Mouse (Mus musculus) thymus, postnatal 10 days (tissue): Measurements from ENCODE around the gene Olfr805.

ENCODE experiments used
- DNase-seq, 2 experiments: peaks; one replicate each; pipeline ENCODE4 v3.0.0; 2021; ENCODE audit warnings: low spot score in 2 of 2

The Olfr805 gene

DNA sequence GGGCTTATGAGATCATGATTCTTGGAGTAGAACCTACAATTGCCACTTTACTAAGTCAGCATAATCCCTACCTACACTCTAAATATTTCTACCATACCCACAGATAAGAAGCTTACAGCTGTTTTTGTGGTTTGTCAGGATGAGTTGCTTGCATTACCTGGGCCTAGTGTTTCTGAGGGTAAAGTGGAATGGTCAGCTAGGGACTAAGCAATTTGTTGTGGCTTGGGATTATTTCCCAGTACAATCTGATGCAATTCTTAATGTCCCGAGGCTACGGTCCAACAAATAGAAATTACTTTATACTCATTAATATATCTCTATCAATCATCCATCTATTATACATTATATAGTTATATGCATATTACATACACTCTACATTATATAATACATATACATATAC, at the start of gene Olfr805:
Gene Olfr805, minus strand, starts transcription at position 101 of the 400 bp plus-strand sequence.
- no peak for DNase-seq

DNA sequence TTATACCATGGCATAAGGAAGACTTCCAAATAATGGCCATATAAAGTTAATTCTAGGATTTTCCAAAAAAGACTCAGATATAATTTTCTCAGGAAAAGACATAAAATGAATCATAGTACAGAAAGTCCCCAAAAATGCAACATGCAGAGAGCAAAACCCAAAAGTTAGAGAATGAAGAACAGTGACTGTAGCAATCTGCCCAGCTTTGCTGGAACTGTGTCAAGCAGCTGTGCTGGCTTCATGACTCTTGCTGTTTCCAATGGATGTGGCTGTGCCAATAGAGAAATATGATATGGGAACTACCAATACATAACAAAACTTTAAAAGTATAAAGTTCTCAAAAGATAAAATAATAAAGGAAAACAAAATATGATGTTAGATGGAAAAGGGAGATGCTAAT, 48.9 kb upstream of the Olfr805 start:
- no peak for DNase-seq

DNA sequence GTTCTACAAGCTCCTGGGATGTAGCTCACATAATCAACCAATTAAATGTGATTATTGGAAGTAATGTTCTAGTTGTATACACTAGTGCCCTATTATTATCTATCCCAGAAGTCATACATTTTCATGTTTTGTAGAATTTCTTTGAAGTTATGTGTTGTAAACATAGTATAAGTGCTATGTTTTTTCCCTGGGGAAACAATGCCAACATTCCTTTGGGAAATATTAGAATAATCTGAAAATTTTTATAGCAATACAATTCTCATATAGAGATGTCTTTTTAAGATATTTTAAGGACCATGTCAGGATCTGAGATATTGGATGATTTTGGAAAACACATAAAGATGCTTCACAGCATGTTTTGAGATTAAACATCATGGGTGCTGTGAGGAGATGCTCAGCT, 45.2 kb upstream of the Olfr805 start, which contains the start of gene Olfr809:
Gene Olfr809, plus strand, starts transcription at position 301 of the 400 bp plus-strand sequence.
- no peak for DNase-seq

DNA sequence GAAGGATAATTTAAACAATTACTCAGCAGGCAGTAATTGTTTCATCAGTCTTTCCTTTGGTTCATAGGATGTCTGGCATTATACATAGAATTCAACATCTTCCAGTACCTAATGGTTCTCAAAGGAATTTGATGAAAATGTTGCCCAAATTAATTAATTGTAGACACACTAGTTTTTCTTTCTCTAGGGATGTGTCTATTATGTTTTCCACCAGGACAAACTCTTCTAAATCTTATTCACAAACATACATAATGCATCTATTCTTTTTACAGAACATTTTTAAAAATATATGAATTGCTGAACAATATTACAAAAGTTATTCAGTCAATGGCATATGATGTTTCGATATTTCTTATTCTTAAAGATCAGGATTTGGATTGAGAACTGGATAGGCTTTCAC, 36.0 kb upstream of the Olfr805 start, which contains the start of gene Olfr808:
Gene Olfr808, plus strand, starts transcription at position 301 of the 400 bp plus-strand sequence.
- DNase-seq, result no peak

DNA sequence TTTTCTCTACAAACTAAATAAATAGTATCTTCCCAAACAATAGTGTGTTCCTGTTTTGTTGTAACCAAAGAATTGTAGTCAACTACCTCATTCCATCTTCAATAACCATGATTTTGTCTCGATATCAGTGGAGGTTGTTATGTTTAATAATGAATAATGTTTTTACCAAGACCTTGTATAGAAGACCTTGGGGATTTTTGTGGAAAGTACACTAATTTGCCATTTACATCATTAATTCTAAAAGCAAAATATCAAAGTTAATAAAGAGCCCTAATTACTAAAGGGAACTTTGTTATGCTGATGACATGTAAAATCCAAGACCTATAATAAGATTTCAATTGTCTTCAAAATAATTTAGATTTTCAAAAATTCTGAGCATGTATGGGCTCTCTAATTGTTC, 28.5 kb upstream of the Olfr805 start, which contains the start of gene Olfr807:
Gene Olfr807, minus strand, starts transcription at position 101 of the 400 bp plus-strand sequence.
- DNase-seq, result no peak

DNA sequence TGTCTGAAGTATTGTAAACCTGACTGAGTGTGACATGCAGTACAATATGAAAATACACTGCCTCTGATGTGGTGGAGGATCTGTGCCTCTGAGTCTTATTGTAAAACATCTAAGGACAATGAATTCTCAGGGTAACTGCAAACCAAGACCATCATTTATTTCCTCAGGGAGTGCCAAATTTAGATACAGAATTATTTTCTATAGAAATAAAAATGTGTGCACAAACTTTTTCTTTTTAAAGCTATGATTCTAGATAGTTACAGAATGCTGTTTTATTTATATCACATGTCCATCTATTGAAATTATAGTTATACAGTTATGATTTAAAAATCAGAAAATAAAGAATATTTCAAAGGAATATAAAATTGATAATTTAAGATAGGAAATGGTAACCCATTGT, 12.6 kb upstream of the Olfr805 start, which contains the start of gene Olfr806:
Gene Olfr806, minus strand, starts transcription at position 101 of the 400 bp plus-strand sequence.
- DNase-seq, result no peak

DNA sequence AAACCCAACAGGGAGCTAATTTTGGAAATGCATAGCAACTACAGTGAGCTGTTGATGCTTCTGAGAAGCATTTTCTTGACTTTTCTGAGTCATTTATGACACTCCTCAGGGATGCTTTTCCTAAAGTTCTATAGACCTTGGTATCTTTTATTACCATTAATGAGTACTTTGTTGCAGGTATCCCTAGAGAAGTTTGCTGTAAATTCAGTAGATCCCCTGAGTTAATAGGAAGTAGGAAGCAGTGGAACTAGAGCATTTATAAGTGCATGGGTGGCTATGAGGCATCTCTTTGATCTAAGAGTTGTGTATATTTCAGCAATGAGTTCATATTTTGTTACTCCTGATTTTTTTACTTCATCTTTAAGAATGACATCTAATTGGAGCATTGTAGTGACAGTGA, 26.3 kb downstream of the Olfr805 start, which contains the start of gene Olfr804:
Gene Olfr804, plus strand, starts transcription at position 301 of the 400 bp plus-strand sequence.
- DNase-seq, result no peak

DNA sequence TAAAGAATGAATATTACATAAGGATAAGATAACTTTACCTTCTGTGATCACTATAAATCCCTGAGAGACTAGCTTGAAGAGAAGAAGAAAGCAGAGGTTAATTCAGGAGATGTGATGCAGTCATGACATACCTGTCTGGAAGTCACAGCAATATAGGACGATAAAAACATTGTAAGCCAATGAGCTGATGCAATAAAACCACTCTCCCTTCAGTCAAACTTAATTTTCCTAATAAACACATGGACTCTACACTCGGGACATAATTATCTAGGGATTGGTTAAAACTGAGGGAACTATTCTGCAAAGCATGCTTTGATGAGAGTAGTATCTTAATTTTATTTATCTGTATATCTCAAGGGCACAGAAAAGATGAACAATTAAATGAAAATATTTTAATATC, 35.0 kb downstream of the Olfr805 start, which contains the start of gene Olfr803:
Gene Olfr803, minus strand, starts transcription at position 101 of the 400 bp plus-strand sequence.
- no peak for DNase-seq

DNA sequence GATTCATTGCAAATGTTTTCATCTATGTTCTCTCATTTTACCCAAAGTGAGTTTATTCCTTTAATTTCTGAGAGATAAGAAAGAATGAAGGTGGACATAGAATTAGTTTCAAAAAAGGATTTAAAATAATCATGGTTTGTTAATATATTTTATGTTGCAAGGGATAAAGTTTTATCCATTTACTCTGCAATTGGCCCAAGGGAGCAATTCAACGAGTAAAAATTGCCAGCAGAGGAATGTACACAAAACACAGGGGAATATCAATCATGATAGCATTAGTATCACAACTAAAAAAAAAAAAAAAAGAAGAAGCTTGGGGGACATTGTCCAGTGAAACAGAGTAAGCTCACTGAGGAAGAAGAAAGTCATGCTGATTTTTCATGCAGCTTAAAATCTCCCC, 41.1 kb downstream of the Olfr805 start, which contains the start of gene Olfr802:
Gene Olfr802, minus strand, starts transcription at position 101 of the 400 bp plus-strand sequence.
- DNase-seq, result no peak

DNA sequence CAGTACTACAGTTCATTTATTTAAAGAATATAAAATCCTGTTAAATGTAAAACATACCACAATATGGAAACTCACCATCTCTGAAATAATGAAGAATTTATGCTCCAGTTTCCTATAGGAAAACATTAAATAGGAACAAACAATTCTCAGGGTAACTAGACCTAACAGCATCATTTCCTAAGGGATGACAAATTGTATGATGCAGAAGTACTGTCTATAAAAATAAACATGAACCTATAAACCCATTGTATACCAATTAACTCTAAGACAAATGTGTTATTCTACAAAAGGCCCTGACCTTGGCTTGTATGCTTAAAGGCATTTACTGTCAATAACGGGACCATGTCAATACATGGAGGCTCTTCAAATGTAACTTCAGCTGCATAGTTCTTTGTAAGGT, 55.4 kb downstream of the Olfr805 start, which contains the start of gene Olfr801:
Gene Olfr801, minus strand, starts transcription at position 101 of the 400 bp plus-strand sequence.
- DNase-seq, result no peak
